Mouse (Mus musculus) inflammation-experienced regulatory T-cells, adult 6 months (primary cell): ENCODE measurements around the gene Gm11060. TPM values are rescaled to one million over a fixed set of nuclear protein-coding genes. Genes with fewer than 3 reads are reported as not detected.

ENCODE experiments used
- ATAC-seq: one replicate; pipeline ENCODE4 v1.8.0; 2017
- polyA plus RNA-seq, 3 experiments: library from polyadenylated mRNA; unstranded; fragments of 100-300 nt; shearing (Covaris generic); gene quantifications; one replicate each; pipeline ENCODE4 v1.2.1; 2017

Gene Gm11060
- not detected for polyA plus RNA-seq

GRCm38 (mm10) chr2:105091718-105092117 is at the start of gene Gm11060:
Gm11060 (plus strand) TSS chr2:105092018.
- no peak for ATAC-seq

DNA sequence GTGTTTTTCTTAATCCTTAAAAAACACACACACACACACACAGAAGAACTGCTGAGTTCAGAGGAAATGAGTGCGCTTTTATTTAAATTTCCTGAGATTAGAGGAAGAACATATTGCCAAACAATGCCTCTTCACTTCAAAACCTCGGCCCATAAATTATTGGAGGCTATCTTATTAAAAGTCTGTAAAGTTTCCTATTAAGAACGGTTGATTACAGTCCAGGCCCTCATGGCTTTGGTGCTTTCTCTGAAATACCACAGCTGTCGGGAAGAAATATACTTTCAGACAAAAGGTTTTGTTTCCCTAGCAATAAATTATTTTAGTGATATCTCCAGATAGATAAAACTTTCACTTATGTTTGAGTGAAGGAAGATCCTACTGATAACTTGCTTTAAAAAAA is 48.7 kb upstream of the Gm11060 start:
- ATAC-seq, result no peak

GRCm38 (mm10) chr2:105048301-105048700 is 43.5 kb upstream of the Gm11060 start:
- ATAC-seq, result no peak

DNA sequence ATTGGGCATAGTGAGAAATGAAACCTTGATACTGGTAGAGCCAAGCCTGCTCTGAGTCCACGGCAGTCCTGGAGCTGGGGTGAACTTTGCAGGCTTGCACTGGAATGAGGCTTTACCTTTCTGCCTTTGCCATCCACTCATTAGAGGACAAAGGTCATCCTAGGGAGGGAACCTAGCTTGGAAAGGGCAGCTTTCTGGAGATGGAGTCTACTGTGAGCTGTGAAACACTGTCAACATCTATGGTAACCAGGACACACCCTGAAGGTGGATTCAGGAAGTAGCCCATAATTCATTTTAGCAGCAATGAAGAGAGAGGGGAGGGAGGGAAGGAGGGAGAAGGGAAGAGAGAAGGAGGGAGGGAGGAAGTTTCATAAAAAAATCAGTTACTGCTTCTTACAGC is 36.3 kb upstream of the Gm11060 start:
- ATAC-seq, result no peak

DNA sequence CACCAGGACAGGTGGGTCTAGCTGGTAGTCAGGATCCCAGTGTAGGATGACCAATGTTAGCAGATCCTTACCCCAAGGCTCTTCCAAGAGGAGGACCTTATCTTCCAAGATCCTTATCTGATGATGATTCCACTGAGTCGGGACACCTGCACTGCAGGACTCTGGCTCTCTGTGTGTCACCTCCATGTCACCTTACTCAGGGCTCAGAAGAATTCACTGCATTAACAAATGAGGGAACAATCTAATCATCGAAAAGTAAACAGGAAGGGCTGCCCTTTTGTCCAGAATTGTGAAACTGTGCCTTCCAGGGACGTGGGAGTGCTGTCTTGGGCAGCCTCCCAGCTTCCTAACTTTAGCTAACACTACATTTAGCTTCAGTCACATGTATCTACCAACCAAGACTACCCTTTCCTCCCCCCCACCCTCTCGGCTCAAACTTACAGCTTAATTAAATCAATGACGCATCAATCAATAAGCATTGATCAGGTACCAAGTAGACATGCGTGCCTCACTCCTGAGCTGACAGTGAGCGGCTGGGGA is 33.2 kb upstream of the Gm11060 start:
- ATAC-seq, result no peak

DNA sequence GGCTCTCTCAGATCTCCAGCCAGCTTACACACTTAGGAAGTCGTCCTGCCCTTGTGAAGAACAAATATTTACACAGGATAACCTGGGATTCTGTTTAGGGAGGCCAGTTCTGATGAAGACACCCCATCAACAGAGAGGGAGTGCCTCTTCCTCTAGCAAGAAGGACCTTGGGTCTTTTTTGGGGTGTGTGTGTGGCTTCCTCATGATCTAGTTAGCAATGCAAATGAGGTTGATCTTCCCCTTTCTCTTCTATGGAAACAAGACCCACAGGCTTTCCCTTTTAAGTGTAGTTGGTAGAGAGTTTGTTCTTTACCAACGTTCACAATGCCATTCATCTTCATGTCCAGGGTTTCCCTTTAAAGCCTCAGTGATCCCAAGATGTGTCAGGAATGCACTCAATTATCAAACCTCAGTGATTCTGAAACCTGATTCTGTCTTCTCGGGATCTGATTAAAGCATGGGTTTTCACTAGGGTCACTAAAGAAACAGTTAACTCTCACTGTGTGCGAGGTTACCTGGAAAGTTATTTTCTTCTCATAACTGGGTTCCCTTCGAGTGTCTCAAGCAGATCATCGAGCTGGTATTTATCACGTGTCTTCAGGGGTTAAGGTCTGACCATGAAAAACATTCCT is 29.0 kb upstream of the Gm11060 start:
- ATAC-seq, result no peak

GRCm38 (mm10) chr2:105072496-105072895 is 19.3 kb upstream of the Gm11060 start:
- no peak for ATAC-seq

DNA sequence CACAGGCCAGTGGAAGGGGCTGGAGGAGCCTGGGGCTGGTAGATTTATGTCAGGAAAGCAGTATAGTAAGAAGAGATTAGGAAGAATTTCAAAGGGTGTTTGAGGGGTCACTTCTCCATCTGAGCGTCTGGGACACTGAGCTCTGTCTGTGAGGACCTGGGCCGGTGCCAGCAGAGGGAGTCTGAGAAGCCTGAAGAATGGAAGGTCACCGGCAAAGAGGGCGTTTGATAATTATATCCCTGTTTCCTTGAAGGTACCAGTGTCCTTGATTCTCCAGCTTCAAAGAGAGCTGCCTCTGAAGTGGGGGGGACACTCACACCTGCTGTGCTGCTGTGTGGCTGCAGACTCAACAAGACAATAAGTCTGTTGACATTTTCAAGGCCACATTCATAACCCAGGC is 17.6 kb upstream of the Gm11060 start:
- ATAC-seq, result no peak

DNA sequence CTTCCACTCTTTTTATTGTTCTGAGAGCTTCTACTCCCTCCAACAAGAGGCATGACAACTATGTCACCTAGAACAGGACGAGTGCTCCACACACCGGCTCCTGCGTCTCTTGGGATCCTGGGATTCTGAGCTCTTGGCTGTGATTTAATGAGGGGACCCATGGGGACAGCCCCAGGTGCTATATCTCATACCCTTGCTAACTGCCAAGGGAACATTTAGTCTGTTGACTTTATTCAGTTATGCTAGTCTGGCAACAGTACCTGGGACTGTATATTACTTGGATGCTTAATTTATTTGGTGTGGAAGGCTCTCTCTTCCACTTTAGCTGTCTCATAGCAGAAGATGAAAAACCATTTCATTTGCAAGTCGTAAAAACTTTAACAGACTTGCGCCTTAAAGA is 16.0 kb upstream of the Gm11060 start:
- no peak for ATAC-seq

GRCm38 (mm10) chr2:105077151-105077550 is 14.7 kb upstream of the Gm11060 start:
- no peak for ATAC-seq

GRCm38 (mm10) chr2:105082256-105082790 is 9.5 kb upstream of the Gm11060 start:
- ATAC-seq, result no peak

- no peak for ATAC-seq
Observed at GRCm38 (mm10) chr2:105084035-105084434, 7.8 kb upstream of the Gm11060 start.

DNA sequence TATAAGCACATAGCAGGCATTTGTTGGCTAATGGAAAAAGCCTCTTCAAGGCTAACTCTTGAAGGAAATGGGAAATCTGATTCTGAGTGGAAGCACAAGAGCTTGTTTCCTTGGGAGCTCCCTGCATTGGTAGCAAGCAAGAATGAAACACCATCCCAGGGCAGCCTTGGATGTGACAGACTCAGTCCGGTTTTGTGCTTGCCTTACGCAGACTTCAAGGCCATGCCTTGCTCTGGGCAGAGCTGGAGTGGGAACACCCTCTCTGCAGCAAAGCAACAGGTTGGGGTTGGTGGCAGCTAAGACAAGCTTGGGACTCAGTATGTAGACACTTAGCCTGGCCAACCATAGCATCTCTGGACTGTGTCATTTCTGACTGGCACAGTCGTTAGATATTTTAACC is 5.7 kb upstream of the Gm11060 start:
- ATAC-seq, result no peak

GRCm38 (mm10) chr2:105088005-105088404 is 3.8 kb upstream of the Gm11060 start:
- no peak for ATAC-seq

- ATAC-seq, result no peak
Observed at GRCm38 (mm10) chr2:105089083-105089482, 2.7 kb upstream of the Gm11060 start.

GRCm38 (mm10) chr2:105089581-105090508 is 2.0 kb upstream of the Gm11060 start:
- no peak for ATAC-seq

DNA sequence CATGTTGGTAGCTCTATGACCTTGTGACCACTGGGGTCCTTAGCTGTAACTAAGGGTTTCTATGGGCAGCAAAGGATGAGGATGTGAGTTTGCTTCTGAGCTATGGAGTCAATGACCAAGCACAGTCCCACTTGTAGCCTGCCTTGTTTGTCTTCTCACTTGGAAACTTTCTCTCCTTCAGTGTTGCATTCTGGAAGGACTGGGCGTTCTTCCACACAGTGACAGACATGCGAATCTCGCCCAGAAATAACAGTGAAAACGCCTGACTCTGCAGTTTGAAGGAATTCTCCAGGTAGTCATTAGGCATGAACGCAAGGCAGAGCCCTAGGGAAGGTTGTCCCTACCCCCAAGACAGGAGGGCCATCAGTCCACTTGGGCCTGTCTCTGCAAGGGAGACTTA is 827 bp upstream of the Gm11060 start:
- no peak for ATAC-seq

- ATAC-seq, result no peak
Observed at GRCm38 (mm10) chr2:105097294-105097953, 5.6 kb downstream of the Gm11060 start.

DNA sequence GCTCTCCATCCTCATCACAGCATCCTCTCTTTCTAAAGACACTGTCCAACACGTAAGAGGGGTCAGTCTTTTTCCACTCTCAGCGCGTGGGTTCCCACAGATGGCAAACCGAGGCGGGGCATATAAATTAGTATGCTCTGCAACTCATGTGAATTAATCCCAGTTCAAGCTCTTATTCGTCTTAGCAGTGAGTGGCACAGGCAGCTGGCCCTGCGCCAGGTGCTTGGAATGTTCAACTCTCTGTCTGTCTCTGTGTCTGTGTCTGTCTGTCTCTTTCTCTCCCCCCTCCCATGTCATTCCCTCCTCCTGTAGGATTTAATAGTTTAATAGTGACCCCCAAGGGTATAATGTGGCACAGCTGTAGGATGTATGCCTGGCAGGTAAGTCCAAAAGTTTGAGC is 7.6 kb downstream of the Gm11060 start:
- no peak for ATAC-seq

- no peak for ATAC-seq
Observed at GRCm38 (mm10) chr2:105100541-105100940, 8.7 kb downstream of the Gm11060 start.

DNA sequence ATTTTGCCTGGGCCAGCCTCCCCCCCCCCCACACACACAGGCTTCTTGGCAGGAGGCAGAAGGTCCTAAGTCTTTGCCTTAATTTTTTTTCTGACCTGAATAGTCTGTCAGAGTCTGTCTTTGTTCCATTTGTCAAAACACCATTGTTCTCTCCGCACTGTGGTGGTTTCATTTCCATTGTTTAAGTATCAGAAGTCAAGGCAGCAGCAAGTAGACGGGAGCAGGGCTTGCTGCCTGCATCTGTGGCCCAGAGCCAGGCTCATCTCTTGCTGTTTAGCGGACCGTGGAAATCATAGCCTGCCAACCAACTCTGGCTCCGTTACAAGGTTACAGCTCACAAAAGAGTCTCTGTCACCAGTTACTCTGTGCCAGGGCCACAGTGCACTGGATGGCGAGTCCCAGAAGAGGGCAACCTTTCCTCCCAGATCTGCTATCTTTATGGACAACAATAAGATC is 16.9 kb downstream of the Gm11060 start:
- no peak for ATAC-seq

DNA sequence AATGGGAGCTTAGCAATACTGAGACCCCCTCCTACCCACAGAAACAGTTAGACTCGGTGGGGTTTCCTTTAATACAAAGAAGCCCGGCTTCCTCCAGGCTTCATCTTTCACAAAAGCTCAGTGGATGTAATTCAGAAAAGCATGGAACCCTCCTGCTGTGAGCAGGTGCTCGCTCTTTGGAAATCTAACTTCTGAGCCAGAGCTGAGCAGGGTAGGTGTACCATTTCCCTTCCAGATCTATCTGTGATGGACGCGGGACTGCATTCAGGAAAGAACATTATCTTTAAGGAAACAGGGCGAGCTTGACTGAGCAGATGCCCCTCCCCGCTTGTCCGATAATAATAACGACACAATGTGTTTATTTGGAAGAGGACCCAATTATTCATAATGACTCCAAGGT is 22.3 kb downstream of the Gm11060 start:
- ATAC-seq, result no peak

GRCm38 (mm10) chr2:105117669-105118068 is 25.9 kb downstream of the Gm11060 start:
- ATAC-seq, result no peak
